Mouse (Mus musculus): ENCODE measurements around the gene 0610010K14Rik. TPM values are rescaled to one million over a fixed set of nuclear protein-coding genes. Genes with fewer than 3 reads are reported as not detected.

The 0610010K14Rik gene
- total and polyA plus RNA-seq, 3 experiments = 20.2 to 100 (median 64.9) TPM

DNA sequence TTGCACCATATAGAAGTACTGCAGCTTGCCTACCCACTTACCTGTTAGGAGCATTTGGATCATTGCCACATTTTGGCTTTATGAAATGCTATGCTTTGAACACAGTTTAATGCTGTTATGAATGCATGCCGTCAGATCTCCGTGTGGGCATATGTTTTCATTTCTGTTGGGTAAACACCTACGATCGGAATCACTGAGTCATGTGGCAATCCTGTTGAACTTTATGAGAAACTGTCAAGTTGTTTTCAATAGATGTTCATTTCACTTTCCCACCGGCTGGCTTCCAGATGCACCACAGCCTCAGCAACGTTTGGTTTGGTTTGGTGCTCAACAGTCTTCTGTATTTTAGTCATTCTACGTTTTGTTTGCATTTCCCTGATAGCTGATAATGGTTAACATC is 33.9 kb upstream of the 0610010K14Rik start:
- H3K9me3 ChIP-seq (replicated peaks) = no peaks in the 10 kb centered on the region
- no peak for ATAC-seq (ENCODE audit: extremely low read depth, insufficient number of reproducible peaks, low FRiP score, poor library complexity, severe bottlenecking)

GRCm38 (mm10) chr11:70266405-70266804 is 28.7 kb upstream of the 0610010K14Rik start:
- peaks cover 15% of the 10 kb centered on the region for H3K27me3 ChIP-seq (ENCODE audit: insufficient read depth, low read length)
- no peaks in the 10 kb centered on the region for H3K36me3 ChIP-seq (replicated peaks)
- no peak overlapping the region for H3K4me3 ChIP-seq (ENCODE audit: low read depth, low read length)
- ATAC-seq (ENCODE audit: extremely low read depth, insufficient number of reproducible peaks, low FRiP score, poor library complexity, severe bottlenecking) (no peak), DNase-seq (ENCODE audit: low spot score) (no peak)
- H3K4me1 ChIP-seq (ENCODE audit: insufficient read depth, low read depth, low read length) = no peaks in the 10 kb centered on the region
- no peak for TF ChIP-seq CTCF (IDR thresholded peaks at IDR 0.05; ENCODE audit: low read depth, low read length)
- no peak for TF ChIP-seq TAL1 (conservative IDR thresholded peaks at IDR 0.05; ENCODE audit: low read depth, low read length)
- no peak for TF ChIP-seq GATA2 (IDR thresholded peaks at IDR 0.05; ENCODE audit: borderline replicate concordance, low read depth, low read length)
- no peak for TF ChIP-seq POLR2AphosphoS5 (IDR thresholded peaks at IDR 0.05; ENCODE audit: insufficient replicate concordance, low read depth, low read length)
- no peak for TF ChIP-seq GATA1 (IDR thresholded peaks at IDR 0.05; ENCODE audit: borderline replicate concordance, low read length)
- H3K9me3 ChIP-seq (replicated peaks) = no peaks in the 10 kb centered on the region

More for the DNA sequence above, 33.9 kb upstream of the 0610010K14Rik start:
- no peak for TF ChIP-seq GATA1 (IDR thresholded peaks at IDR 0.05; ENCODE audit: borderline replicate concordance, low read length)
- TF ChIP-seq TAL1 (conservative IDR thresholded peaks at IDR 0.05; ENCODE audit: low read depth, low read length) = no peak
- no peak for TF ChIP-seq GATA2 (IDR thresholded peaks at IDR 0.05; ENCODE audit: borderline replicate concordance, low read depth, low read length)
- no peak for TF ChIP-seq CTCF (IDR thresholded peaks at IDR 0.05; ENCODE audit: low read depth, low read length)
- no peak for TF ChIP-seq POLR2AphosphoS5 (IDR thresholded peaks at IDR 0.05; ENCODE audit: insufficient replicate concordance, low read depth, low read length)
- H3K27me3 ChIP-seq (ENCODE audit: insufficient read depth, low read length) = peaks cover 13% of the 10 kb centered on the region
- H3K4me1 ChIP-seq (ENCODE audit: insufficient read depth, low read depth, low read length) = no peaks in the 10 kb centered on the region
- no peak for DNase-seq (ENCODE audit: low spot score)
- no peak overlapping the region for H3K4me3 ChIP-seq (ENCODE audit: low read depth, low read length)
- H3K36me3 ChIP-seq (replicated peaks) = no peaks in the 10 kb centered on the region

- H3K4me1 ChIP-seq (ENCODE audit: insufficient read depth, low read depth, low read length) = no peaks in the 10 kb centered on the region
- ATAC-seq (ENCODE audit: extremely low read depth, insufficient number of reproducible peaks, low FRiP score, poor library complexity, severe bottlenecking) = no peak
- DNase-seq (ENCODE audit: low spot score) = no peak
- H3K36me3 ChIP-seq (replicated peaks) = no peaks in the 10 kb centered on the region
- no peaks in the 10 kb centered on the region for H3K9me3 ChIP-seq (replicated peaks)
- TF ChIP-seq POLR2AphosphoS5 (IDR thresholded peaks at IDR 0.05; ENCODE audit: insufficient replicate concordance, low read depth, low read length) (no peak), TAL1 (conservative IDR thresholded peaks at IDR 0.05; ENCODE audit: low read depth, low read length) (no peak), CTCF (IDR thresholded peaks at IDR 0.05; ENCODE audit: low read depth, low read length) (no peak), GATA2 (IDR thresholded peaks at IDR 0.05; ENCODE audit: borderline replicate concordance, low read depth, low read length) (no peak), GATA1 (IDR thresholded peaks at IDR 0.05; ENCODE audit: borderline replicate concordance, low read length) (no peak)
- H3K4me3 ChIP-seq (ENCODE audit: low read depth, low read length) = no peak overlapping the region
- H3K27me3 ChIP-seq (ENCODE audit: insufficient read depth, low read length) = peaks cover 15% of the 10 kb centered on the region
Measured at GRCm38 (mm10) chr11:70265819-70266218, 28.1 kb upstream of the 0610010K14Rik start.

DNA sequence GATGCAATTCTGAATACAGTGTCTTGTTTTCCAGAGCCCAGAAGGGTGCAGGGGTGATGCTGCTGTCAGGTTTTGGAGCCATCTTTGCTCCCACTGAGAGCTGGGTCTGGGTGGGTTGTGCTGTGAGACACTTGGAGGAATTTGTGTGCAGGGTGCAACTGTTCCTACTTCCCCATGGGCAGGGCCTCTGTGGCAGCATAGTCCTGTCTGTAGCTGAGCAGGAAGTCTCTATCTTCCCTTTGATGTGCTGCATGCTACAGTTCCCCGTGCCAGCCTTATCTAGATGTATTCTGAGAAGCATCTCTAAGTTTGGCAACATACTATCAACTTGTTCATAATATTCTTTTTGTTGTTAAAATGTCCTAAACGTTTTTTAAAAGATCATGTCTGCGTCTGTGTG is 27.5 kb upstream of the 0610010K14Rik start:
- no peak for DNase-seq (ENCODE audit: low spot score)

GRCm38 (mm10) chr11:70259035-70259434 is 21.3 kb upstream of the 0610010K14Rik start:
- no peak for ATAC-seq (ENCODE audit: extremely low read depth, insufficient number of reproducible peaks, low FRiP score, poor library complexity, severe bottlenecking)
- H3K27me3 ChIP-seq (ENCODE audit: insufficient read depth, low read length) = peaks cover 34% of the 10 kb centered on the region
- no peaks in the 10 kb centered on the region for H3K9me3 ChIP-seq (replicated peaks)
- DNase-seq (ENCODE audit: low spot score) = no peak
- no peak for TF ChIP-seq GATA1 (IDR thresholded peaks at IDR 0.05; ENCODE audit: borderline replicate concordance, low read length)
- no peak for TF ChIP-seq POLR2AphosphoS5 (IDR thresholded peaks at IDR 0.05; ENCODE audit: insufficient replicate concordance, low read depth, low read length)
- no peaks in the 10 kb centered on the region for H3K36me3 ChIP-seq (replicated peaks)
- no peaks in the 10 kb centered on the region for H3K4me1 ChIP-seq (ENCODE audit: insufficient read depth, low read depth, low read length)
- no peak overlapping the region for H3K4me3 ChIP-seq (ENCODE audit: low read depth, low read length)

More for the DNA sequence above, 27.5 kb upstream of the 0610010K14Rik start:
- no peak overlapping the region for H3K4me3 ChIP-seq (ENCODE audit: low read depth, low read length)
- H3K27me3 ChIP-seq (ENCODE audit: insufficient read depth, low read length) = peaks cover 15% of the 10 kb centered on the region
- H3K36me3 ChIP-seq (replicated peaks) = no peaks in the 10 kb centered on the region
- no peak for TF ChIP-seq POLR2AphosphoS5 (IDR thresholded peaks at IDR 0.05; ENCODE audit: insufficient replicate concordance, low read depth, low read length)
- no peak for TF ChIP-seq GATA1 (IDR thresholded peaks at IDR 0.05; ENCODE audit: borderline replicate concordance, low read length)
- TF ChIP-seq TAL1 (conservative IDR thresholded peaks at IDR 0.05; ENCODE audit: low read depth, low read length) = no peak
- TF ChIP-seq GATA2 (IDR thresholded peaks at IDR 0.05; ENCODE audit: borderline replicate concordance, low read depth, low read length) = no peak
- no peak for TF ChIP-seq CTCF (IDR thresholded peaks at IDR 0.05; ENCODE audit: low read depth, low read length)
- no peaks in the 10 kb centered on the region for H3K9me3 ChIP-seq (replicated peaks)
- ATAC-seq (ENCODE audit: extremely low read depth, insufficient number of reproducible peaks, low FRiP score, poor library complexity, severe bottlenecking) = no peak
- H3K4me1 ChIP-seq (ENCODE audit: insufficient read depth, low read depth, low read length) = no peaks in the 10 kb centered on the region

GRCm38 (mm10) chr11:70254931-70255531 is 17.3 kb upstream of the 0610010K14Rik start, which contains the start of gene Alox12:
TSS of gene Alox12 (minus strand) at chr11:70255353.
- no peak for DNase-seq (ENCODE audit: low spot score)
- TF ChIP-seq GATA1 (IDR thresholded peaks at IDR 0.05; ENCODE audit: borderline replicate concordance, low read length) = no peak
- no peak for TF ChIP-seq GATA2 (IDR thresholded peaks at IDR 0.05; ENCODE audit: borderline replicate concordance, low read depth, low read length)
- no peak for TF ChIP-seq CTCF (IDR thresholded peaks at IDR 0.05; ENCODE audit: low read depth, low read length)
- no peak for TF ChIP-seq TAL1 (conservative IDR thresholded peaks at IDR 0.05; ENCODE audit: low read depth, low read length)
- no peak for TF ChIP-seq POLR2AphosphoS5 (IDR thresholded peaks at IDR 0.05; ENCODE audit: insufficient replicate concordance, low read depth, low read length)
- ATAC-seq (ENCODE audit: extremely low read depth, insufficient number of reproducible peaks, low FRiP score, poor library complexity, severe bottlenecking) = no peak
- H3K36me3 ChIP-seq (replicated peaks) = no peaks in the 10 kb centered on the region
- H3K4me3 ChIP-seq (ENCODE audit: low read depth, low read length) = no peak within 1 kb of the TSS
- H3K4me1 ChIP-seq (ENCODE audit: insufficient read depth, low read depth, low read length) = no peaks in the 10 kb centered on the region
- H3K9me3 ChIP-seq (replicated peaks) = no peaks in the 10 kb centered on the region
- H3K27me3 ChIP-seq (ENCODE audit: insufficient read depth, low read length) = peaks cover 59% of the 10 kb centered on the region
